Mouse (Mus musculus) liver, embryonic 14.5 days (tissue): Measurements from ENCODE around the gene Lama5. TPM values are rescaled to one million over a fixed set of nuclear protein-coding genes. Genes with fewer than 3 reads are reported as not detected.

Experiments
- ATAC-seq: fragments of 200-750 bp; cut with Nextera tagmentation; 2 replicates; pipeline ENCODE4 v1.8.0; 2017; ENCODE audit warnings: moderate number of reproducible peaks, mild to moderate bottlenecking, moderate library complexity; ENCODE audit not compliant: insufficient read depth
- DNase-seq, 3 experiments: peaks; one replicate each; pipeline ENCODE4 v3.0.0-alpha.2; 2012 to 2013; ENCODE audit warnings: low read depth in 3 of 3, low spot score in 3 of 3
- H3K27ac ChIP-seq: fragments of 300-500 bp; sonication (generic); 2 replicates; pipeline ENCODE4 v1.5.1; 2014; ENCODE audit warnings: moderate library complexity, mild to moderate bottlenecking, control low read depth, inconsistent platforms
- H3K27me3 ChIP-seq: fragments of 300-500 bp; sonication (generic); 2 replicates; pipeline ENCODE4 v1.6.1; 2014; ENCODE audit warnings: mild to moderate bottlenecking, low read length, moderate library complexity; ENCODE audit not compliant: control insufficient read depth, insufficient read depth
- H3K36me3 ChIP-seq: fragments of 300-500 bp; sonication (generic); replicated peaks from 2 replicates; pipeline ENCODE4 v1.6.1; 2014; ENCODE audit warnings: low read depth; ENCODE audit not compliant: control insufficient read depth, insufficient read depth
- H3K4me1 ChIP-seq, 2 experiments: fragments of 200-500 bp in 1 of 2; fragments of 300-500 bp in 1 of 2; sonication (generic) in 1 of 2; replicated peaks; 2 replicates each; pipeline ENCODE4 v1.6.1; 2012 to 2014; ENCODE audit warnings: antibody characterized with exemption in 1 of 2, inconsistent platforms in 1 of 2, low read length in 1 of 2; ENCODE audit not compliant: control insufficient read depth in 2 of 2, insufficient read depth in 2 of 2
- H3K4me2 ChIP-seq: fragments of 300-500 bp; sonication (generic); 2 replicates; pipeline ENCODE4 v1.6.1; 2014; ENCODE audit warnings: low read depth, mild to moderate bottlenecking, control low read depth, moderate library complexity
- H3K4me3 ChIP-seq, 2 experiments: fragments of 200-500 bp in 1 of 2; fragments of 300-500 bp in 1 of 2; sonication (generic) in 1 of 2; 2 replicates each; pipeline ENCODE4 v1.5.1; 2012 to 2014; ENCODE audit warnings: low read depth in 2 of 2, low read length in 2 of 2, mild to moderate bottlenecking in 2 of 2, control low read depth in 1 of 2, inconsistent platforms in 1 of 2, moderate library complexity in 1 of 2; ENCODE audit not compliant: insufficient read depth in 1 of 2
- H3K9ac ChIP-seq: fragments of 300-500 bp; sonication (generic); replicated peaks from 2 replicates; pipeline ENCODE4 v1.6.1; 2014; ENCODE audit warnings: mild to moderate bottlenecking, control low read depth, moderate library complexity
- H3K9me3 ChIP-seq: fragments of 300-500 bp; sonication (generic); 2 replicates; pipeline ENCODE4 v1.6.1; 2016; ENCODE audit warnings: low read length, mixed read lengths; ENCODE audit not compliant: control insufficient read depth
- CTCF ChIP-seq: IDR thresholded peaks from 2 replicates; pipeline ENCODE4 v1.5.1; 2016; ENCODE audit warnings: antibody characterized with exemption, low read depth, control low read depth
- EP300 ChIP-seq: IDR thresholded peaks from 2 replicates; pipeline ENCODE4 v1.6.1; 2016; ENCODE audit warnings: antibody characterized with exemption, low read depth
- WGBS: fragments of 180-500 bp; shearing (Covaris S2); extraction: QIAGEN DNeasy Blood & Tissue Kit; methylation state at CpG from one replicate; pipeline ENCODE4 v1.1.7; 2014; ENCODE audit not compliant: insufficient replicate concordance; 5-methylcytosine and 5-hydroxymethylcytosine counted together
- polyA plus RNA-seq, 2 experiments: library from polyadenylated mRNA; depleted of rRNA in 1 of 2; stranded (reverse) in 1 of 2; unstranded in 1 of 2; fragments of >200 nt; fragmentation: Nextera tagmentation in 1 of 2; extraction: Ambion mirVana in 1 of 2; gene quantifications; 2 replicates each; pipeline versions ENCODE4 v1.2.1 to v1.2.3; 2012 to 2014

Gene Lama5
- polyA plus RNA-seq, 2 experiments = 1.9 to 2.7 TPM

- Histone ChIP-seq H3K4me1 (peaks cover 0 to 9% of the 10 kb centered on the region in 2 experiments; a peak in 3 of 4 replicates), H3K36me3 (peaks cover 15% of the 10 kb centered on the region), H3K4me3 (no peak overlapping the region), H3K9me3 (no peaks in the 10 kb centered on the region), H3K9ac (no peak overlapping the region), H3K4me2 (no peak overlapping the region), H3K27ac (no peak overlapping the region), H3K27me3 (no peaks in the 10 kb centered on the region)
- ATAC-seq = no peak
- TF ChIP-seq EP300 = no peak
- TF ChIP-seq CTCF = no peak
- 80% methylated on average over 5 of the region's 5 CpGs for WGBS
- DNase-seq = no peak
Observed at GRCm38 (mm10) chr2:180254436-180255209, 29.0 kb upstream of the Lama5 start.

GRCm38 (mm10) chr2:180251838-180252237, 26.2 kb upstream of the Lama5 start:
- Histone ChIP-seq H3K4me3 (no peak overlapping the region), H3K4me1 (peaks cover 0 to 15% of the 10 kb centered on the region in 2 experiments; a peak in 3 of 4 replicates), H3K9ac (no peak overlapping the region), H3K4me2 (no peak overlapping the region), H3K9me3 (no peaks in the 10 kb centered on the region), H3K27ac (no peak overlapping the region), H3K36me3 (no peaks in the 10 kb centered on the region), H3K27me3 (no peaks in the 10 kb centered on the region)
- 61% methylated on average over 3 of the region's 3 CpGs for WGBS
- no peak for TF ChIP-seq EP300
- no peak for DNase-seq
- ATAC-seq = 0 out of 2 replicates have a peak, but pooled peaks have one; percentile 5

- Histone ChIP-seq H3K9me3 (no peaks in the 10 kb centered on the region), H3K4me2 (no peak overlapping the region), H3K4me1 (peaks cover 0 to 12% of the 10 kb centered on the region in 2 experiments; a peak in 3 of 4 replicates), H3K27me3 (no peaks in the 10 kb centered on the region), H3K27ac (no peak overlapping the region), H3K36me3 (no peaks in the 10 kb centered on the region), H3K9ac (no peak overlapping the region), H3K4me3 (no peak overlapping the region)
- 23% methylated on average over 11 of the region's 11 CpGs for WGBS
- DNase-seq = peak; percentile 63 to 71 (median 66)
- ATAC-seq = peak; percentile 75
- TF ChIP-seq CTCF (peak; percentile 98), EP300 (no peak)
Observed at GRCm38 (mm10) chr2:180250930-180251611, 25.4 kb upstream of the Lama5 start.

GRCm38 (mm10) chr2:180248947-180249660, 23.4 kb upstream of the Lama5 start:
- 57% methylated on average over 9 of the region's 9 CpGs for WGBS
- peaks cover 0 to 10% of the 10 kb centered on the region in 2 experiments; a peak in 2 of 4 replicates for H3K4me1 ChIP-seq
- TF ChIP-seq CTCF (no peak), EP300 (no peak)
- no peaks in the 10 kb centered on the region for H3K9me3 ChIP-seq
- no peak overlapping the region for H3K4me3 ChIP-seq
- no peak overlapping the region for H3K27ac ChIP-seq
- DNase-seq (no peak), ATAC-seq (peak; percentile 40)
- H3K36me3 ChIP-seq = no peaks in the 10 kb centered on the region
- no peak overlapping the region for H3K4me2 ChIP-seq
- no peaks in the 10 kb centered on the region for H3K27me3 ChIP-seq
- H3K9ac ChIP-seq = no peak overlapping the region
